Mouse (Mus musculus) stomach, postnatal 0 days (tissue): Measurements from ENCODE around the gene Dnm3. TPM values are rescaled to one million over a fixed set of nuclear protein-coding genes. Genes with fewer than 3 reads are reported as not detected.
A peak's percentile ranks its signal among the peaks of the same experiment; 100 is the strongest.

Experiments
- ATAC-seq: fragments of 200-750 bp; cut with Nextera tagmentation; 2 replicates; pipeline ENCODE4 v1.8.0; 2017; ENCODE audit not compliant: low FRiP score, low TSS enrichment
- DNase-seq: peaks from one replicate; pipeline ENCODE4 v3.0.0-alpha.2; 2016; ENCODE audit warnings: low spot score
- H3K27ac ChIP-seq: fragments of 300-500 bp; sonication (generic); replicated peaks from 2 replicates; pipeline ENCODE4 v1.5.1; 2014; ENCODE audit warnings: mild to moderate bottlenecking, control low read depth
- H3K27me3 ChIP-seq: fragments of 300-500 bp; sonication (generic); 2 replicates; pipeline ENCODE4 v1.6.1; 2014; ENCODE audit warnings: low read length; ENCODE audit not compliant: control insufficient read depth, insufficient read depth
- H3K36me3 ChIP-seq: fragments of 300-500 bp; sonication (generic); 2 replicates; pipeline ENCODE4 v1.6.1; 2014; ENCODE audit warnings: low read length, mixed read lengths; ENCODE audit not compliant: control insufficient read depth, insufficient read depth
- H3K4me1 ChIP-seq: fragments of 300-500 bp; sonication (generic); replicated peaks from 2 replicates; pipeline ENCODE4 v1.6.1; 2014; ENCODE audit warnings: antibody characterized with exemption; ENCODE audit not compliant: control insufficient read depth, insufficient read depth
- H3K4me2 ChIP-seq: fragments of 300-500 bp; sonication (generic); replicated peaks from 2 replicates; pipeline ENCODE4 v1.6.1; 2014; ENCODE audit warnings: low read depth, mild to moderate bottlenecking, control low read depth, moderate library complexity
- H3K4me3 ChIP-seq: fragments of 300-500 bp; sonication (generic); 2 replicates; pipeline ENCODE4 v1.5.1; 2014; ENCODE audit warnings: low read depth, low read length, control low read depth
- H3K9ac ChIP-seq: fragments of 300-500 bp; sonication (generic); 2 replicates; pipeline ENCODE4 v1.6.1; 2014; ENCODE audit warnings: mild to moderate bottlenecking, low read length, control low read depth, mixed read lengths
- H3K9me3 ChIP-seq: fragments of 300-500 bp; sonication (generic); 2 replicates; pipeline ENCODE4 v1.6.1; 2016; ENCODE audit warnings: low read length; ENCODE audit not compliant: control insufficient read depth
- CTCF ChIP-seq: IDR thresholded peaks from 2 replicates; pipeline ENCODE4 v1.5.1; 2016; ENCODE audit warnings: antibody characterized with exemption, low read depth, mild to moderate bottlenecking, moderate library complexity
- EP300 ChIP-seq: optimal IDR thresholded peaks from 2 replicates; pipeline ENCODE3; 2016; ENCODE audit warnings: antibody characterized with exemption
- WGBS: fragments of 180-500 bp; shearing (Covaris S2); extraction: QIAGEN DNeasy Blood & Tissue Kit; methylation state at CpG from one replicate; pipeline ENCODE4 v1.1.7; 2014; 5-methylcytosine and 5-hydroxymethylcytosine counted together
- polyA plus RNA-seq: library from polyadenylated mRNA; unstranded; fragments of >200 nt; fragmentation: Nextera tagmentation; extraction: Ambion mirVana; gene quantifications from 2 replicates; pipeline ENCODE4 v1.2.1, GENCODE M21; 2015

The Dnm3 gene
- polyA plus RNA-seq, 1 experiment from 2014 or later, result 2.1 TPM

GRCm38 (mm10) chr1:162083354-162083753, 394.5 kb downstream of the Dnm3 start:
- Histone ChIP-seq H3K36me3 (no peaks in the 10 kb centered on the region), H3K4me2 (no peak overlapping the region), H3K27ac (peak overlapping the region; percentile 35; the same call in 1 of the 2 replicates), H3K27me3 (no peaks in the 10 kb centered on the region), H3K9me3 (no peaks in the 10 kb centered on the region), H3K9ac (no peak overlapping the region), H3K4me1 (no peaks in the 10 kb centered on the region), H3K4me3 (no peak overlapping the region)
- TF ChIP-seq EP300, result no peak
- TF ChIP-seq CTCF, result no peak
- ATAC-seq (no peak), DNase-seq (no peak)
- WGBS, result 55% methylated on average over 2 of the region's 2 CpGs

- H3K9ac ChIP-seq, result no peak overlapping the region
Observed at GRCm38 (mm10) chr1:162082711-162083110, 395.1 kb downstream of the Dnm3 start.

GRCm38 (mm10) chr1:162081693-162082372, 396.0 kb downstream of the Dnm3 start:
- TF ChIP-seq EP300, result no peak
- H3K4me3 ChIP-seq, result no peak overlapping the region
- H3K27ac ChIP-seq, result no peak overlapping the region
- DNase-seq (no peak), ATAC-seq (no peak)
- 64% methylated on average over 8 of the region's 8 CpGs for WGBS
- H3K27me3 ChIP-seq, result no peaks in the 10 kb centered on the region
- H3K4me1 ChIP-seq, result no peaks in the 10 kb centered on the region
- no peaks in the 10 kb centered on the region for H3K9me3 ChIP-seq
- H3K9ac ChIP-seq, result no peak overlapping the region
- H3K36me3 ChIP-seq, result no peaks in the 10 kb centered on the region
- no peak overlapping the region for H3K4me2 ChIP-seq

More at GRCm38 (mm10) chr1:162082711-162083110, 395.1 kb downstream of the Dnm3 start:
- TF ChIP-seq EP300 (no peak), CTCF (no peak)
- 62% methylated on average over 7 of the region's 7 CpGs for WGBS
- Histone ChIP-seq H3K4me2 (no peak overlapping the region), H3K27me3 (no peaks in the 10 kb centered on the region), H3K27ac (peak overlapping the region; percentile 35; the same call in 1 of the 2 replicates), H3K4me3 (no peak overlapping the region), H3K36me3 (no peaks in the 10 kb centered on the region), H3K9me3 (no peaks in the 10 kb centered on the region), H3K4me1 (no peaks in the 10 kb centered on the region)
- ATAC-seq (no peak), DNase-seq (no peak)

GRCm38 (mm10) chr1:162079989-162080388, 397.8 kb downstream of the Dnm3 start:
- Histone ChIP-seq H3K36me3 (no peaks in the 10 kb centered on the region), H3K4me2 (no peak overlapping the region), H3K9ac (no peak overlapping the region), H3K27me3 (no peaks in the 10 kb centered on the region), H3K9me3 (no peaks in the 10 kb centered on the region), H3K4me3 (no peak overlapping the region), H3K27ac (no peak overlapping the region), H3K4me1 (no peaks in the 10 kb centered on the region)
- WGBS, result 86% methylated on average over 7 of the region's 7 CpGs
- TF ChIP-seq CTCF (no peak), EP300 (no peak)
- DNase-seq (no peak), ATAC-seq (no peak)

GRCm38 (mm10) chr1:162077454-162077853, 400.4 kb downstream of the Dnm3 start:
- no peaks in the 10 kb centered on the region for H3K9me3 ChIP-seq
- no peak overlapping the region for H3K4me2 ChIP-seq
- ATAC-seq (no peak), DNase-seq (no peak)
- no peaks in the 10 kb centered on the region for H3K27me3 ChIP-seq
- no peak for TF ChIP-seq CTCF
- no peak for TF ChIP-seq EP300
- no peak overlapping the region for H3K9ac ChIP-seq
- 65% methylated on average over 6 of the region's 6 CpGs for WGBS
- no peaks in the 10 kb centered on the region for H3K4me1 ChIP-seq
- H3K27ac ChIP-seq, result peak overlapping the region; percentile 53
- H3K36me3 ChIP-seq, result no peaks in the 10 kb centered on the region
- no peak overlapping the region for H3K4me3 ChIP-seq

GRCm38 (mm10) chr1:162076581-162077001, 401.2 kb downstream of the Dnm3 start:
- H3K9me3 ChIP-seq, result no peaks in the 10 kb centered on the region
- 24% methylated on average over 10 of the region's 10 CpGs for WGBS
- H3K27ac ChIP-seq, result peak overlapping the region; percentile 67
- no peak overlapping the region for H3K4me3 ChIP-seq
- ATAC-seq (peak; percentile 40; the same call in 1 of the 2 replicates), DNase-seq (no peak)
- no peak overlapping the region for H3K9ac ChIP-seq
- H3K36me3 ChIP-seq, result no peaks in the 10 kb centered on the region
- H3K4me2 ChIP-seq, result no peak overlapping the region
- H3K4me1 ChIP-seq, result no peaks in the 10 kb centered on the region
- TF ChIP-seq EP300 (no peak), CTCF (no peak)
- no peaks in the 10 kb centered on the region for H3K27me3 ChIP-seq
